Mouse (Mus musculus) kidney, adult 18-20 months (tissue): ENCODE results near the gene Meaf6.

Experiments used
- DNase-seq: peaks from one replicate; pipeline ENCODE4 v3.0.0; 2021

Meaf6 gene

GRCm38 (mm10) chr4:125084403-125085345 lies at the start of gene Meaf6:
TSS of gene Meaf6 (plus strand) at chr4:125085134.
- peak; percentile 95 for DNase-seq

- DNase-seq = no peak
These were observed 40.5 kb upstream of the Meaf6 start for GRCm38 (mm10) chr4:125044454-125044853.

GRCm38 (mm10) chr4:125055385-125055784 lies 29.5 kb upstream of the Meaf6 start:
- DNase-seq = no peak

- DNase-seq = no peak
These were observed 28.5 kb upstream of the Meaf6 start for GRCm38 (mm10) chr4:125056476-125056875.

- DNase-seq = no peak
These were observed 27.7 kb upstream of the Meaf6 start for GRCm38 (mm10) chr4:125057273-125057672.

- DNase-seq = no peak
These were observed 26.9 kb upstream of the Meaf6 start for GRCm38 (mm10) chr4:125058033-125058432.

- peak; percentile 51 for DNase-seq
These were observed 25.9 kb upstream of the Meaf6 start for GRCm38 (mm10) chr4:125059025-125059424.

- DNase-seq = no peak
These were observed 21.1 kb upstream of the Meaf6 start for GRCm38 (mm10) chr4:125063829-125064228.

- peak; percentile 76 for DNase-seq
These were observed 19.2 kb upstream of the Meaf6 start, which contains the start of gene Dnali1 for GRCm38 (mm10) chr4:125065517-125066307. TSS of gene Dnali1 (minus strand) at chr4:125065703.

- DNase-seq = peak; percentile 96
These were observed 18.2 kb upstream of the Meaf6 start, which contains the start of gene Snip1 for GRCm38 (mm10) chr4:125066490-125067370. TSS of gene Snip1 (plus strand) at chr4:125066672.

GRCm38 (mm10) chr4:125077700-125078099 lies 7.2 kb upstream of the Meaf6 start:
- no peak for DNase-seq

GRCm38 (mm10) chr4:125078698-125079097 lies 6.2 kb upstream of the Meaf6 start:
- no peak for DNase-seq

GRCm38 (mm10) chr4:125085346-125085841 lies 460 bp downstream of the Meaf6 start:
- DNase-seq = no peak

GRCm38 (mm10) chr4:125093031-125093430 lies 8.1 kb downstream of the Meaf6 start:
- DNase-seq = no peak

- DNase-seq = no peak
These were observed 11.1 kb downstream of the Meaf6 start for GRCm38 (mm10) chr4:125096066-125096465.

GRCm38 (mm10) chr4:125097412-125097811 lies 12.5 kb downstream of the Meaf6 start:
- DNase-seq = no peak

GRCm38 (mm10) chr4:125099458-125099857 lies 14.5 kb downstream of the Meaf6 start:
- DNase-seq = peak; percentile 87

- no peak for DNase-seq
These were observed 16.4 kb downstream of the Meaf6 start for GRCm38 (mm10) chr4:125101334-125101733.

GRCm38 (mm10) chr4:125105354-125105753 lies 20.4 kb downstream of the Meaf6 start:
- DNase-seq = no peak

GRCm38 (mm10) chr4:125114638-125115037 lies 29.7 kb downstream of the Meaf6 start:
- peak; percentile 88 for DNase-seq

- no peak for DNase-seq
These were observed 30.1 kb downstream of the Meaf6 start for GRCm38 (mm10) chr4:125115081-125115480.

GRCm38 (mm10) chr4:125115710-125116089 lies 30.8 kb downstream of the Meaf6 start:
- DNase-seq = peak; percentile 77
